Comparison of ENCODE assay signal across 13 mouse cellular contexts in the genomic region with DNA sequence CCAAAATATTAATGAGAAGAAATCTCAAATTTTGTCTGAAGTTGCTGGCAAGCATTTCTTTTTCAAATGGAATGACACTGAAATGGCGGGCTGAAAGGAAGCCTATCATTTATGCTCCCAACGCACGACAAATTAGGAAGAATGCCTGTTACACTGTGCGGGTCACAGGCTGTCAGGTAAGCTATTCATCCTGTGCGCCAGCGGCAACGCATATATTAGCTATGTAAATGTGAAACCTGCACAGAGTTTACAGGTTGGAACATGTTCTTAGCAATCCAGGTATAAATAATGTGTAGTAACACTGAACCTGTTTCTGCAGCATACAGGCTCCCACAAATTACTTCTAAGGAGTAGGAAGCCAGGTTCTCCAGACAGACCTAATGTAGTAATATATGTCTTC.
"Had no signal": no experiment of that assay in that cellular context is flagged by ENCODE, and none has a peak within 500 bp of the region (broad histone marks: within the 10 kb centered on the region; RNA-seq: fewer than 3 reads in every experiment).

No protein-coding gene starts in this region.

- ATAC-seq: liver, postnatal 0 days had no signal

- H3K27ac ChIP-seq: left cerebral cortex, adult 2 months; limb, embryonic 12.5 days; liver, embryonic 13.5 days; lung, embryonic 15.5 days; neural tube, embryonic 15.5 days; stomach, postnatal 0 days had no signal

- H3K36me3 ChIP-seq: limb, embryonic 12.5 days; liver, embryonic 13.5 days; lung, embryonic 15.5 days; neural tube, embryonic 15.5 days had no signal

- H3K4me1 ChIP-seq: limb, embryonic 12.5 days; lung, embryonic 15.5 days had no signal

- DNase-seq: kidney, adult 9 months; kidney, postnatal 14 days; liver; liver, embryonic 13.5 days; liver, postnatal 0 days; right cerebral cortex, adult 18-20 months; thymus, postnatal 14 days had no signal

- H3K27me3 ChIP-seq: liver, embryonic 13.5 days; lung, embryonic 15.5 days; neural tube, embryonic 15.5 days had no signal

- H3K4me3 ChIP-seq: left cerebral cortex, adult 2 months; limb, embryonic 12.5 days; liver, embryonic 13.5 days; lung, embryonic 15.5 days; myocyte; neural tube, embryonic 15.5 days had no signal

- H3K9me3 ChIP-seq: limb, embryonic 12.5 days; liver, embryonic 13.5 days; lung, embryonic 15.5 days; neural tube, embryonic 15.5 days had no signal

- H3K9ac ChIP-seq: limb, embryonic 12.5 days; liver, embryonic 13.5 days; liver, postnatal 0 days; lung, embryonic 15.5 days; neural tube, embryonic 15.5 days had no signal

- H3K4me2 ChIP-seq: limb, embryonic 12.5 days; liver, embryonic 13.5 days; lung, embryonic 15.5 days; neural tube, embryonic 15.5 days had no signal
